Mouse (Mus musculus): ENCODE data around the gene Gm17482. TPM values are rescaled to one million over a fixed set of nuclear protein-coding genes. Genes with fewer than 3 reads are reported as not detected.
"Not testable (repeated sequence)": the region's sequence is repeated elsewhere in the genome, so short reads cannot be mapped to it uniquely, and the experiment has no call there.

Gm17482 gene
- polyA plus RNA-seq, 1 experiment = not detected

DNA sequence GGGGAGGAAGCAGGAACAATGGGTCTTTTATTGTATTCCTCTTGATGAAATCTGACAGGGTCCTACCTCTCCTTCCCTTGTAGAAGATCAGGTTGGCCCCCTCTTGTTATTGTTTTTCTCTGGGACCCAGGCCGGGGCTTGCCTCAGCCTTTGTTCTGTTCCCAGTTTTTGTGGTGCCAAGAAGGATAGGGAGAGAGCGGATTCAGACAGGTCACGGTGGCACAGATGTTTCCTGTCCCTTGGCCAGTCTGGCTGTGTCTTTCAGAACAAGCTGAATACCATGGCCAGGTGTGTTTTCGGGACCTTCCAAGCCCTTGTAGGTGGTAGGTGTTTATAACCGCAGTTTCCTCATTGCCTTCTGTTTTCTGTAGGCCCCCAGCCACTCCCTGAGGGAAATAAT lies 14.0 kb upstream of the Gm17482 start:
- no peaks in the 10 kb centered on the region for H3K9me3 ChIP-seq (ENCODE audit: control insufficient read depth, low read length)
- H3K4me1 ChIP-seq (ENCODE audit: control insufficient read depth) = no peaks in the 10 kb centered on the region
- no peak for TF ChIP-seq TAL1 (IDR thresholded peaks at IDR 0.05; ENCODE audit: low read length)
- TF ChIP-seq GATA1 (IDR thresholded peaks at IDR 0.05; ENCODE audit: low read length) = no peak
- no peaks in the 10 kb centered on the region for H3K36me3 ChIP-seq (ENCODE audit: control insufficient read depth)
- no peaks in the 10 kb centered on the region for H3K27me3 ChIP-seq (ENCODE audit: control insufficient read depth)
- H3K4me3 ChIP-seq (replicated peaks) = no peak overlapping the region

GRCm38 (mm10) chr6:115221215-115221641 lies 5.9 kb upstream of the Gm17482 start:
- TF ChIP-seq GATA1 (IDR thresholded peaks at IDR 0.05; ENCODE audit: low read length) (no peak), TAL1 (IDR thresholded peaks at IDR 0.05; ENCODE audit: low read length) (no peak)
- H3K36me3 ChIP-seq (ENCODE audit: control insufficient read depth) = no peaks in the 10 kb centered on the region
- no peak overlapping the region for H3K4me3 ChIP-seq (replicated peaks)

DNA sequence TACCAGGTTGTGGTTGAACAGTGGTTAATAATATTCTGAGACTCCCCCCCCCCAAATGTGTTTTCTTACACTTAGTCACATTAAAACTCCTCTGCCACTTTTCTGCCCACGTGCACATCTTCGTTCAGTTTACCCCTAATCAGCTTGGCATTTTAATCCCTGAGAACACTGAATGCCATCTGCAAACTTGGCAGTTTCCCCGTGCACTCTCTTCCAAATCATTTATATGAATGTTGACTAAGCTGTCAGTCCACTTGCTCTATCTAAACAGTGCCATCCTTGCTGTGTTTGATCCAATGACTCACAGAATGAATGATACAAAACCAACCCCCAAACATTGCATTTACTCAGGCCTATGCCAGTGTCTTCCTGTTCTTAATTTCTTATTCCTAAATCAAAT lies 1.6 kb upstream of the Gm17482 start:
- Histone ChIP-seq H3K9me3 (ENCODE audit: control insufficient read depth, low read length) (no peaks in the 10 kb centered on the region), H3K4me1 (ENCODE audit: control insufficient read depth) (no peaks in the 10 kb centered on the region), H3K27me3 (ENCODE audit: control insufficient read depth) (no peaks in the 10 kb centered on the region), H3K4me3 (replicated peaks) (no peak overlapping the region), H3K36me3 (ENCODE audit: control insufficient read depth) (no peaks in the 10 kb centered on the region)
- TF ChIP-seq TAL1 (IDR thresholded peaks at IDR 0.05; ENCODE audit: low read length) = no peak

More at GRCm38 (mm10) chr6:115221215-115221641, 5.9 kb upstream of the Gm17482 start:
- Histone ChIP-seq H3K27me3 (ENCODE audit: control insufficient read depth) (no peaks in the 10 kb centered on the region), H3K9me3 (ENCODE audit: control insufficient read depth, low read length) (no peaks in the 10 kb centered on the region), H3K4me1 (ENCODE audit: control insufficient read depth) (no peaks in the 10 kb centered on the region)

DNA sequence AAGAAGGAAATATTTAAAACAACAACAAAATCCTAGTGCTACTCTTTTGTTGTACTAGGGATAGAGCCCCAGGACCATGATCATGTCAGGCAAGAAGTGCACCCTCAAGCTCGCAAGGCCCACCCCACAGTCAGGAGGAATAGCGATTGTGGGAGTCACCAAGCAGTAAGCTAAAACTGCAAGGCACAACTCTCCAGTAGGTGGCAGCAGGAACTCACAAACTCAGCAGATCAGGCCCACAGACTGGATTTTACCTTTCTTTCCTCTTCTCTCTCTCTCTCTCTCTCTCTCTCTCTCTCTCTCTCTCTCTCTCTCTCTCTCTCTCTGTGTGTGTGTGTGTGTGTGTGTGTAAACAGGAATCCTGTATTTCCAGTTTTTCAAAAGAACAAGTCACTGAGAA lies 386 bp downstream of the Gm17482 start:
- no peaks in the 10 kb centered on the region for H3K27me3 ChIP-seq (ENCODE audit: control insufficient read depth)
- no peaks in the 10 kb centered on the region for H3K36me3 ChIP-seq (ENCODE audit: control insufficient read depth)
- no peaks in the 10 kb centered on the region for H3K4me1 ChIP-seq (ENCODE audit: control insufficient read depth)
- H3K9me3 ChIP-seq (ENCODE audit: control insufficient read depth, low read length) = no peaks in the 10 kb centered on the region
- TF ChIP-seq GATA1 (IDR thresholded peaks at IDR 0.05; ENCODE audit: low read length) (no peak), TAL1 (IDR thresholded peaks at IDR 0.05; ENCODE audit: low read length) (no peak)
- no peak overlapping the region for H3K4me3 ChIP-seq (replicated peaks)

DNA sequence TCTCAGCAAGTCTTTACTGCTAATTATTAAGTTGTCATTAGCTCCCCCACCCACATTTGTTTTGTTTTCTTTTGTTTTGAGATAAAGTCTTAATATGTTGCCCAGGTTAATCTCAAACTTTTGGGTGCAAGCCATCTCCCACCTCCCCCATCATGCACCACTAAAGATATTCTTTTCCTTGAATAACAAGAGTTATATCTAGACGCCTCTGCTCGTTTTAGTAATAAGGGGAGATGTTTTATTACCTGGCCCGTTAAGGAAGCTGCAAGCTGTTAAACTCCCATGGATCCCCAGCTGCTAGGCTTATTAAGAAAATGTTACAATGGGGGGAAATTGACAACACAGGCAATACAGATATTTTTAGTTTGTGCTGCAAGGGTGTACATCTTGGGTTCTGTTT lies 3.4 kb downstream of the Gm17482 start:
- no peaks in the 10 kb centered on the region for H3K36me3 ChIP-seq (ENCODE audit: control insufficient read depth)
- no peaks in the 10 kb centered on the region for H3K27me3 ChIP-seq (ENCODE audit: control insufficient read depth)
- no peaks in the 10 kb centered on the region for H3K9me3 ChIP-seq (ENCODE audit: control insufficient read depth, low read length)
- H3K4me1 ChIP-seq (ENCODE audit: control insufficient read depth) = no peaks in the 10 kb centered on the region
- H3K4me3 ChIP-seq (replicated peaks) = no peak overlapping the region
- TF ChIP-seq TAL1 (IDR thresholded peaks at IDR 0.05; ENCODE audit: low read length) (no peak), GATA1 (IDR thresholded peaks at IDR 0.05; ENCODE audit: low read length) (no peak)

DNA sequence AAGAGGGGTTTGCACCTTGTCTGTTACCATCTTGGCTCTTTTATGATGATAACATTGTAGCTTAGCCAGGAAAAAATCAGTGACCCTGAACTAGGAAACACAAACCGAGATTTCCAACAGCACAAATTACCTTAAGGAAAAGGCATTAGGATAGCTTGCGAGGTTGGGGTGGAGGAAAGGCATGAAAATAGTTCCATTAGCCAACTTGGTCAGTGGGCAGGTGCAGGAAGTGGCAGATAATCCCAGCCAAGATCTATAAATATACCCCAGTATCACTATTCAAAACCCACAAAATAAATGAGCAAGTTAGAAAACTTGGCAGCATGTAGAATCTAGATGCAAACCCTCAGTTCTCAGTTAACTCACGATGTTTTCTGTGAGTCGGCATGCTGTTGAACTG lies 4.7 kb downstream of the Gm17482 start:
- H3K27me3 ChIP-seq (ENCODE audit: control insufficient read depth) = no peaks in the 10 kb centered on the region
- TF ChIP-seq GATA1 (IDR thresholded peaks at IDR 0.05; ENCODE audit: low read length) (no peak), TAL1 (IDR thresholded peaks at IDR 0.05; ENCODE audit: low read length) (no peak)
- H3K9me3 ChIP-seq (ENCODE audit: control insufficient read depth, low read length) = no peaks in the 10 kb centered on the region

GRCm38 (mm10) chr6:115232562-115232961 lies 5.4 kb downstream of the Gm17482 start:
- no peaks in the 10 kb centered on the region for H3K36me3 ChIP-seq (ENCODE audit: control insufficient read depth)
- TF ChIP-seq GATA1 (IDR thresholded peaks at IDR 0.05; ENCODE audit: low read length) = no peak
- no peak for TF ChIP-seq TAL1 (IDR thresholded peaks at IDR 0.05; ENCODE audit: low read length)
- H3K4me1 ChIP-seq (ENCODE audit: control insufficient read depth) = no peaks in the 10 kb centered on the region
- H3K27me3 ChIP-seq (ENCODE audit: control insufficient read depth) = no peaks in the 10 kb centered on the region
- no peaks in the 10 kb centered on the region for H3K9me3 ChIP-seq (ENCODE audit: control insufficient read depth, low read length)
- no peak overlapping the region for H3K4me3 ChIP-seq (replicated peaks)

More for the DNA sequence above, 4.7 kb downstream of the Gm17482 start:
- Histone ChIP-seq H3K36me3 (ENCODE audit: control insufficient read depth) (no peaks in the 10 kb centered on the region), H3K4me1 (ENCODE audit: control insufficient read depth) (no peaks in the 10 kb centered on the region), H3K4me3 (replicated peaks) (no peak overlapping the region)

GRCm38 (mm10) chr6:115238031-115239027 lies 11.2 kb downstream of the Gm17482 start:
- Histone ChIP-seq H3K4me3 (replicated peaks) (no peak overlapping the region), H3K36me3 (ENCODE audit: control insufficient read depth) (no peaks in the 10 kb centered on the region), H3K4me1 (ENCODE audit: control insufficient read depth) (no peaks in the 10 kb centered on the region), H3K9me3 (ENCODE audit: control insufficient read depth, low read length) (no peaks in the 10 kb centered on the region), H3K27me3 (ENCODE audit: control insufficient read depth) (no peaks in the 10 kb centered on the region)
- TF ChIP-seq GATA1 (IDR thresholded peaks at IDR 0.05; ENCODE audit: low read length) = no peak
- no peak for TF ChIP-seq TAL1 (IDR thresholded peaks at IDR 0.05; ENCODE audit: low read length)

- H3K4me3 ChIP-seq (replicated peaks) = no peak overlapping the region
- H3K27me3 ChIP-seq (ENCODE audit: control insufficient read depth) = no peaks in the 10 kb centered on the region
- TF ChIP-seq TAL1 (IDR thresholded peaks at IDR 0.05; ENCODE audit: low read length) (no peak), GATA1 (IDR thresholded peaks at IDR 0.05; ENCODE audit: low read length) (no peak)
- no peaks in the 10 kb centered on the region for H3K4me1 ChIP-seq (ENCODE audit: control insufficient read depth)
- no peaks in the 10 kb centered on the region for H3K36me3 ChIP-seq (ENCODE audit: control insufficient read depth)
- H3K9me3 ChIP-seq (ENCODE audit: control insufficient read depth, low read length) = no peaks in the 10 kb centered on the region
Observed at GRCm38 (mm10) chr6:115239335-115239734, 12.2 kb downstream of the Gm17482 start.

DNA sequence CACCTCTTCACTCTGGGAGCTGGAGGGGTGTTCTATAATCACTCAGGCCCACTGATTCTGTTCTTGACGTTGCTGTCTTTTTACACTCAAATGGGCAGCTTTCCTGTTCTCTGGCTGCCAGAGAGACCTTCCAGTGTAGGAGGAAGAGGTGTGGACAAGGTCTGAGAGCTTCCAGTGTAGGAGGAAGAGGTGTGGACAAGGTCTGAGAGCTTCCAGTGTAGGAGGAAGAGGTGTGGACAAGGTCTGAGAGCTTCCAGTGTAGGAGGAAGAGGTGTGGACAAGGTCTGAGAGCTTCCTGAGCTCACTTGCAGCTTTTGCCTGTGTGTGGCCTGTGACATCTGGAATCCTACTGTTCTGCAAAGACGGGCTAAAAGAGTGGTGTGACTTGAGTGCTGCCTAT lies 13.3 kb downstream of the Gm17482 start:
- H3K4me1 ChIP-seq (ENCODE audit: control insufficient read depth); H3K9me3 ChIP-seq (ENCODE audit: control insufficient read depth, low read length); H3K4me3 ChIP-seq (replicated peaks); H3K27me3 ChIP-seq (ENCODE audit: control insufficient read depth); H3K36me3 ChIP-seq (ENCODE audit: control insufficient read depth): not testable (repeated sequence)
